Mouse (Mus musculus) spleen, embryonic (tissue): ENCODE data around the gene Colgalt2.

Experiments used
- CTCF ChIA-PET: fragments of 350-600 bp; sonication (Branson Sonifier 250); formaldehyde crosslinking; loops from one replicate; lab custom pipeline; 2022; lab: Charles Lee

The Colgalt2 gene

GRCm38 (mm10) chr1:152531498-152531897 lies 131.9 kb downstream of the Colgalt2 start:
- CTCF ChIA-PET = interaction anchor here (0.7 kb wide), 1 partner anchor 1009 kb away, joined by 4 read pairs; no protein-coding TSS in a partner anchor

- CTCF ChIA-PET = no interaction called here
Measured at GRCm38 (mm10) chr1:152534531-152534930, 134.9 kb downstream of the Colgalt2 start.

GRCm38 (mm10) chr1:152536416-152537018 lies 136.9 kb downstream of the Colgalt2 start:
- CTCF ChIA-PET = no interaction called here

DNA sequence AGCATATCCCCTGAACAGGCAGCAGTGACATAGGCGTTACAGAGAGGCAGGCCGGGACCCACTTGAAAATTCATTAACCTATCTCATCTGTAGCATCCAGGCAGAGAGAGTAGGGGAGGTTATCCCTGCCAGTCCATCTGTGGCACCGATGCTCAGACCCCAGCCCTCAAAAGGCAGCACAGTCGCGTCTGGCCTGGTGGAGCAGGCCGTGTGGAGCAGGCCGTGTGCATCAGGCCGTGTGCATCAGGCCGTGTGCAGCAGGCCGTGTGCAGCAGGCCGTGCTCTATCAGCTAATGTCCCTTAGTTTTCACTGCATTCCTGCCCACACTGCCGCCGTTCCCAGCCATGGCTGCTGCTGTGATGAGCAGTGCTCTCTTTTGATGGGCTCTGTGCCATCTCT lies 137.6 kb downstream of the Colgalt2 start:
- CTCF ChIA-PET = no interaction called here

GRCm38 (mm10) chr1:152538817-152539216 lies 139.2 kb downstream of the Colgalt2 start:
- CTCF ChIA-PET = no interaction called here

GRCm38 (mm10) chr1:152540304-152540887 lies 140.8 kb downstream of the Colgalt2 start:
- CTCF ChIA-PET = interaction anchor here (0.7 kb wide), 2 partner anchors 225 to 470 kb away, joined by 5 to 6 read pairs; no protein-coding TSS in a partner anchor

DNA sequence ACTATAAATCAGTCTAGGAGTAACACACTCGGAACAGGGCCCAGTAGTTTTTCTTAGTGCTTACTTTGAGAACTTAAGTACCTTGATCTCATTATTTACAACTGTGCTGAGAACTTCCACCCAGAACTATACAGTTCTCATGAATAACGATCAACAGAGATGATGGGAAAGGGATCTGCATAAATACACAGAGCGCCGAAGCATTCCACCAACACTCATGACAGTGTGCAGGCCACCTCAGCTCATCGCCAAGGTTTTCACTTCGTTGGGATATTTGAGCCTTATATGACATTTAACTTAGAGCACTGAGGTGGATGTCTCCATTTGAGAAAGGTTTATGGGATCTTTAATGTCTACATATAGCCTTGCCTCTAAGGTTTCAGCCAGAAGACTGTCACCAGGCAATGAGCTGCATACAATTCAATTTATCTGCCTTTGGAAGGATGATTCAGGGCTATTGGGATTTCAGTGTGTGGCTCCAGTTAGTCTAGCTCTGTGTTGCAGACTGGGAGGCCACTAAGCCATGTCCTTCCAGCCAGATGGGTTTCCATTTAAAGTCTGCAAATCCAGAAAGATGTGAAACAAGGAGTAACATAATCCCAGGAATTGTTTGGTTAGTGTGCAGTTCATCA lies 143.2 kb downstream of the Colgalt2 start:
- CTCF ChIA-PET = no interaction called here

- CTCF ChIA-PET = no interaction called here
Measured at GRCm38 (mm10) chr1:152543449-152544159, 144.0 kb downstream of the Colgalt2 start.

DNA sequence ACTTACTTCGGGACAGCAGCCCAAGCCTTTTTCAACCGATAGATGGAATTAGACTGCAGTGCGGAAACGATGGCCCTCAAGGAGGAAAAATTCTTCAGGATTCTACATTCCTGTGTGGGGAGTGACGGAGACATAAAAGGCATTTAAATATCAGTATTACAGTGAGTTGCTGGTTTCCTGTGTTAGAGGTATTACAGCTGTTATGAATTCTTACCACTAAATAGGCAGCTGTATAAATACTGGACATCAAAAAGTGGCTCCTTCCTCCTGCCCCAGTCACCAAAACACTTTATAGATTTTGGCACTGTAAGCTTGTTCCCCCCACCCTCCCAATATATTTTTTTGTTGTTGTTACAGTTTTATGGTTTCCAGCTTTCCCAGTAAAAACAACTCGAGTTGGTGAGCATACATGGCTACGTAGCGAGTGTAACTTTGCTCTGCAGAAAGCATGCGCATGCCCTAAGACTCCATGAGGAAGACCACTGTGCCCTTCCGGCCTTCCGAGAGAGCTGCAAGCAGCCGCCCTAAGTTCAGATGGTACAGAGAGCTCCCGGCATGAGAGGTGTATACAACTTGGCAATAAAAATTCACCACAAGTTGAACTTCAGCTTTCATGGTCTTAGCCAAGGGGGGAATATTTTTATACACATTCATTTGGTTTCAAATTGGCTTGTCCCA lies 149.6 kb downstream of the Colgalt2 start:
- CTCF ChIA-PET = no interaction called here

GRCm38 (mm10) chr1:152550544-152550943 lies 150.9 kb downstream of the Colgalt2 start:
- CTCF ChIA-PET = no interaction called here

- CTCF ChIA-PET = no interaction called here
Measured at GRCm38 (mm10) chr1:152550973-152551372, 151.3 kb downstream of the Colgalt2 start.

GRCm38 (mm10) chr1:152553912-152554547 lies 154.4 kb downstream of the Colgalt2 start:
- CTCF ChIA-PET = no interaction called here

DNA sequence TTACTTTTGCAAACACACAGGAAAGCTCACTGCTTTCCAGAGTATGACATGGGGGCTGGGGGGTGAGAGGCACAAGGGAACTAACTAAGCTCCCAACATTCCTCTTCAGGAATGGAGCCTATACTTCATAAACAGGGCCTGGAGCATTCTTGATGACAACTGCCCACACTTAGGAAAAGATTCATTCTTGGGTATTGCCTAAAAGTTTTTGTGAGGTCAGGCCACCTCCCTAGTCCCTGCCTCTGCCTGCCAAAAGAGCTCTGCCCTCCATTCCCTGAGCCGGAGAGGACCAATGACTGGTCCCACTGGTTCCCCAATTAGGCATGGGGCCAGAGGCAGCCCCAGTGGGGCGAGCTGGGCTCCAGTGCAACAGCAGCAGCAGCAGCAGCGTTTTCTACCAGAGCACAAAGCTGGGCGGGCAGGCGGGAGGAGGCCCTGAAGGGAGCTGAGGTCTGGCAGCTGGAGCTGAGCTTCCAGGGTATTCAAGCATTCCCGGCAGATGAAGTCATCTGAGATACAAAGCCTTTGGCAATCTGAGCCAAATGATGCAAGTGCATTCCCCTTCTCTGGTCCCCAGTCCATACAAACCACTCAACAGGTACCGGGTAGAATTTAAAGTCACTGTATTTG lies 156.4 kb downstream of the Colgalt2 start:
- CTCF ChIA-PET = no interaction called here

DNA sequence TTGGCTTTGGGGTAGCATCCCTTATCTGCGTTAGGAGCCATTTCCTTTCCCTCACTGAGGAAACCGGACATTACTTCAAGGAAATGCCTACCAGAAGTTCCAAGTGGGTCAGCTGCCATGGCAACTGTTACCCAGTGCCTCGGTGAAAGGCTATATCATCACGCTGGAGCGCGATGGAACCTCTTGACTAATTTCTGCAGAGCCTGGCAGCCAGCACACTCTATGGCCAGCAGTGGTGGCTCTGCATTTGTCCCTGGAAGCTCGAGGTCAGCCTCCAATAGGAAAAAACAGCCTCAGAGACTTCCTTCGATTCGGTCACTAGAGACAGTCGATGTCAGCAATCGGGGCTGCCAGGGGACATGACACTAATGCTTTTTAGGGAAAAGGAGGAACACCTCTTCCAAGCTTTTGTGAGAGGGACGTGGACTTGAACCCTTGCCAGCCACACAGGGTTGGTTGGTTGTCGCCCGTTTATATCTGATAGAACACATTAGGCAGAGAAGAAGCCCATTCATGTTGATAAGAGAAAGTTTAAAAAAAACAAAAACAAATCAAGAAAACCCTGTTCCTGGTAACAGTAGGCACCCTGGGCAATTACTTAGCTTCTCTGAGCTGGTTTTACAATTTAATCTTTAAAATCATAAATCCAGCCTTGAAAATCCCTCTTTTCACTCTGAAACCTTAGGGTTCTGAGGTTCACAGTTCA lies 157.1 kb downstream of the Colgalt2 start:
- CTCF ChIA-PET = no interaction called here
